Comparison of ENCODE assay signal across 21 mouse cellular contexts in the genomic region with DNA sequence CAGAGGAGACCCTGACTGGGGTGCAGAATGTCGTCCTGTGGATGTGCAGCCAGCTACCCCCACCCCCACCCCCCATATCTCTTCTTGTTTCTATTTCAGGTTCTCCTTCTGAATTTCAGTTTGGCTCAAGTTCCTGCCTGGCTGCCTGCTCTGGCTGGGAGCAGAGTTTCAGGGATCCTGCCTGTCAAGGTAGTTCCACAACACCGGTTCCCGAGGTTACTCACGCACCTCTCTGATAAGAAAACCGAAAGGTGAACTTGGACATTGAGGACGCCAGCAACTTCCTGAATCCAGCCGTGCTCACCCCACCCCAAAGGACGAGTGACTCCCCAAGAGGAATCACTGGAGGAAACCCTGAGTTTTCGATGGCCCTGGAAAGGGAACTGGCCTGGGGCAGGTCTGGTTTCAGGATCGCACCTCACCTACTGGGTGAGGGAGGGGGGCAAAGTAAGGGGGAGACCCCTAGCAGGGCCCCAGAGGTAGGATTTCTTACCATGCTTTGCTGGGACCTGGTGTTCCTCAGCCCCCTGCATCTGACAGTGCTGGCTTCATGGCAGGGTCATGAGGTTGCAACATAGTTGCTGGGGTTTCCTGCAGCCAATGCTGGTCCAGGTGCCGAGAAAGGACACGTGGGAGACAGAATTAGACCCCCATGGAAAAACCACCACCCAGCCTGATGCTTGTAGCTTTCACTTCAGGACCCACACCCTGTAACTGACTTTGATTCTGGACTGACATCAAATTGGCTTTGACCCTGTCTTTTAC. TPM values are rescaled to one million over a fixed set of nuclear protein-coding genes. Genes with fewer than 3 reads are reported as not detected.
A peak's percentile ranks its signal among the peaks of the same experiment; 100 is the strongest.
DNase-seq lines count a peak whose midpoint lies in the region; ATAC-seq lines count a peak whose summit lies in the region.
"Had no signal": no experiment of that assay in that cellular context is flagged by ENCODE, and none has a peak within 500 bp of the region (broad histone marks: within the 10 kb centered on the region; RNA-seq: fewer than 3 reads in every experiment).

No protein-coding gene starts in this region.

- WGBS in heart, embryonic 13.5 days: 28% methylated on average over 12 of the region's 12 CpGs
- 49% methylated on average over 12 of the region's 12 CpGs for WGBS in intestine, embryonic 16.5 days

- no peaks in the 10 kb centered on the region for H3K36me3 ChIP-seq in heart, embryonic 13.5 days
- H3K36me3 ChIP-seq in intestine, embryonic 16.5 days (ENCODE audit: control insufficient read depth, insufficient read depth, low read length): no peaks in the 10 kb centered on the region
- H3K36me3 ChIP-seq: embryonic facial prominence, embryonic 15.5 days; forebrain, embryonic 10.5 days; limb, embryonic 13.5 days had no signal

- peak overlapping the region; percentile 47 for H3K9ac ChIP-seq in heart, embryonic 13.5 days
- no peak overlapping the region for H3K9ac ChIP-seq in intestine, embryonic 16.5 days (ENCODE audit: low read depth, low read length)
- H3K9ac ChIP-seq: embryonic facial prominence, embryonic 15.5 days; limb, embryonic 13.5 days; liver, postnatal 0 days had no signal

- H3K4me1 ChIP-seq in heart, embryonic 13.5 days: peaks cover 20% of the 10 kb centered on the region
- H3K4me1 ChIP-seq in intestine, embryonic 16.5 days (ENCODE audit: control insufficient read depth, insufficient read depth, low read length): 0 out of 2 replicates have a peak, but pooled peaks cover 5% of the 10 kb centered on the region

- peaks cover 6% of the 10 kb centered on the region for H3K27me3 ChIP-seq in heart, embryonic 13.5 days (replicated peaks)
- H3K27me3 ChIP-seq in intestine, embryonic 16.5 days (replicated peaks; ENCODE audit: control insufficient read depth, insufficient read depth, low read length): 0 out of 2 replicates have a peak, but pooled peaks cover 2% of the 10 kb centered on the region
- H3K27me3 ChIP-seq: embryonic facial prominence, embryonic 15.5 days had no signal

- no peak overlapping the region for H3K4me3 ChIP-seq in heart, embryonic 13.5 days
- no peak overlapping the region for H3K4me3 ChIP-seq in intestine, embryonic 16.5 days (ENCODE audit: low read length)
- H3K4me3 ChIP-seq: embryonic facial prominence, embryonic 15.5 days; forebrain, embryonic 10.5 days; limb, embryonic 13.5 days had no signal

- H3K4me2 ChIP-seq in heart, embryonic 13.5 days: peak overlapping the region; percentile 40
- H3K4me2 ChIP-seq in intestine, embryonic 16.5 days (ENCODE audit: low read depth, low read length): no peak overlapping the region
- H3K4me2 ChIP-seq: embryonic facial prominence, embryonic 15.5 days; limb, embryonic 13.5 days; midbrain, embryonic 11.5 days had no signal

- DNase-seq in testis, postnatal 14 days (ENCODE audit: low spot score): peak; percentile 69
- no peak for DNase-seq in testis, postnatal 10 days (ENCODE audit: low spot score)
- no peak for DNase-seq in ovary, postnatal 14 days (ENCODE audit: low spot score)
- DNase-seq in lung, postnatal 10 days: no peak
- DNase-seq: cerebellum, adult 9-11 months; embryo, embryonic 11 days; kidney, adult 9 months; kidney, postnatal 4 days; liver, postnatal 0 days; lung, postnatal 36 days; right cerebral cortex, postnatal 25 days; thymus, postnatal 4 days had no signal

- no peaks in the 10 kb centered on the region for H3K9me3 ChIP-seq in heart, embryonic 13.5 days
- no peaks in the 10 kb centered on the region for H3K9me3 ChIP-seq in intestine, embryonic 16.5 days (ENCODE audit: control insufficient read depth, low read length)
- H3K9me3 ChIP-seq: embryonic facial prominence, embryonic 15.5 days; forebrain, embryonic 10.5 days; limb, embryonic 13.5 days had no signal

- ATAC-seq in heart, embryonic 13.5 days (ENCODE audit: extremely low read depth, insufficient number of reproducible peaks, low FRiP score, low TSS enrichment): no peak
- ATAC-seq in intestine, embryonic 16.5 days: peak; percentile 61
- ATAC-seq in monocyte, adult 5-6 weeks (replicated peaks; ENCODE audit: insufficient number of reproducible peaks, low FRiP score, low TSS enrichment, poor library complexity, severe bottlenecking): no peak
- ATAC-seq: hindbrain, postnatal 0 days; liver, postnatal 0 days had no signal

- peak overlapping the region; percentile 59 for H3K27ac ChIP-seq in heart, embryonic 13.5 days (replicated peaks)
- no peak overlapping the region for H3K27ac ChIP-seq in intestine, embryonic 16.5 days (ENCODE audit: low read length)
- H3K27ac ChIP-seq: embryonic facial prominence, embryonic 15.5 days; forebrain, embryonic 10.5 days; hindbrain, postnatal 0 days; limb, embryonic 13.5 days had no signal

RNA-seq across cellular contexts. Expression of gene Irf8, which starts 32.5 kb away (rescaled TPM):
- polyA plus RNA-seq in heart, embryonic 13.5 days (2015; fragmentation: Nextera tagmentation; extraction: Ambion mirVana): 7.1 and 7.9 TPM in 2 replicates
- polyA plus RNA-seq in intestine, embryonic 16.5 days (2015; fragmentation: Nextera tagmentation; extraction: Ambion mirVana): 55.5 and 55.6 TPM in 2 replicates
- total RNA-seq in monocyte, adult 5-6 weeks (2017): 235 to 408 TPM (median 258 TPM) in 3 replicates
- polyA plus RNA-seq: C2C12 had no signal
